Mouse (Mus musculus) kidney, postnatal 36 days (tissue): ENCODE measurements at regions not wholly inside any gene's neighbourhood (a gene's known extent, or its start where the extent isn't known, plus 50 kb on each side); places are given as distances from the start of the nearest gene placed in this dataset.
A peak's percentile ranks its signal among the peaks of the same experiment; 100 is the strongest.

Source experiments
- DNase-seq, 2 experiments: peaks; one replicate each; pipeline ENCODE4 v3.0.0; 2021 to 2022; ENCODE audit warnings: mixed read lengths in 2 of 2

DNA sequence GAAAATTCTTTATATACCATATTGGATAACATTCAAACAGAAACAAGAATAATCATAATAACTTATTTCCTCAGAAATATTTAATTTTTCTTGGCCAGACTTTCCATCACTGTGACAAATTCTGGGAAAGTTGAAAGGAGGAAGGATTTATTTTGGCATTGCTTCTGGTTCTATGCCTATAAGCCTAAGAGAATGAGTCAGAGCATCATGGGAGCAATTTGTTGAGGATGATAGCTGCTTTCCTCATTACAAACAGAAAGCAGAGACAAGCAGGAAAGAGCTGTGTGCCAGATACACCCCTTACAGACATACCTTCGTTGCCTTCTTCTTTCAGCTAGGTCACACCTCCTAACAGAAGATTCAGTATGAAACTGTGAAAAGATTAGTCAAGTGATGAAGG lies 115.3 kb downstream of the Rgs21 start:
- no peak for DNase-seq

DNA sequence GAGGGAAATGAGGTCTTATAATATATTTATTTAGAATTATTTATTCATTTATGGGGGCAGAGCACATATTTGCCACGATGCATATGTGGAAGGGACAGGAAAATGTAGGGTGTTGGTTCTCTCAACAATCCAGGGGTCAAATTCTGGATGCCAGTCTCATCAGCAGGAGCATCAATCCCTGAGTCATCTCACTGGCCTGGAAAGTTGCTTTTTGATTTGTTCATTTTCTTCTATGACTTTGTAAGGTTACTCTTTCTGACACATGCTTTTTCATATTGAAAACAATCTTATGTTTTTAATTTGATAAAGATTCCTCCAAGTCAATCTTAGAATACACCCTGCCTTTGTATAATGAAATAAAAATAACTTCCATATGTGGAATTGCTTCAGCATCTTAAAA lies 115.7 kb downstream of the Rgs21 start:
- no peak for DNase-seq

DNA sequence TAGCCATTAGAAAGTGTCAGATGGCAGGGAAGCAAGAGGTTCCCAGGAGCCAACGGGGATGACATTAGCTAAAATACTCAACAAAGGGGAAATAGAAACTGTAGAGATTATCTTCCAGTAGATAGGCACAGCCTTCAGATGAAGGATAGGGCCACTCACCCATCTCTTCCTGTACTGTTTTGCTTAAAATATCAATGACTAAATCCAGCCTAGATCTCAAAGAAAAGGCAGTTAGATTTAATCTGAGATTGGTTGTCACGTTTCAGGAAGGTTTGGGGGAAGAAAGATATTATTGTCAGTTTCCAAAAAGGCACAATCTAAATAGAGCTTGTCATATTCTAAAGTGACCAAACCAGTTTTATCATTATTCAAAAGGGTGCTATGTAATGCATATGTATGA lies 130.8 kb downstream of the Rgs21 start:
- DNase-seq, result no peak

DNA sequence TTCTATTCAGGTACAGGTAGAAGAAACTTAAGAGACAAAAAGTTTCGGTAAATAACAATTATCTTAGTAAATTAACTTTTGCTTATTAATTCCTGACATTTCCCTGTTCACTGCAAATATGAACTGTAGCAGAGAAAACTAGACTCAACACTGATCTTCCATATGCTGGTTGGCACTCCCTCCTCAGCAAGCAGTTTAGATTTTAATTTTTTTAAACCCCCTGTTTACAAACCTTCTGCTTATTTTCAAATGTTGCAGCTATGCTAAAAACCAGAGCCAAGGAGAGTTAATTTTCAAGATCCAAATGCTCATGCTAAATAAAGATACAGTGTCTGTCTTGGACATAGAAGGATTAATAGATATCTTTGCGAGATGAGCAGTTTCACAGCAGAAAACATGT lies 134.7 kb downstream of the Rgs21 start:
- DNase-seq, result no peak

DNA sequence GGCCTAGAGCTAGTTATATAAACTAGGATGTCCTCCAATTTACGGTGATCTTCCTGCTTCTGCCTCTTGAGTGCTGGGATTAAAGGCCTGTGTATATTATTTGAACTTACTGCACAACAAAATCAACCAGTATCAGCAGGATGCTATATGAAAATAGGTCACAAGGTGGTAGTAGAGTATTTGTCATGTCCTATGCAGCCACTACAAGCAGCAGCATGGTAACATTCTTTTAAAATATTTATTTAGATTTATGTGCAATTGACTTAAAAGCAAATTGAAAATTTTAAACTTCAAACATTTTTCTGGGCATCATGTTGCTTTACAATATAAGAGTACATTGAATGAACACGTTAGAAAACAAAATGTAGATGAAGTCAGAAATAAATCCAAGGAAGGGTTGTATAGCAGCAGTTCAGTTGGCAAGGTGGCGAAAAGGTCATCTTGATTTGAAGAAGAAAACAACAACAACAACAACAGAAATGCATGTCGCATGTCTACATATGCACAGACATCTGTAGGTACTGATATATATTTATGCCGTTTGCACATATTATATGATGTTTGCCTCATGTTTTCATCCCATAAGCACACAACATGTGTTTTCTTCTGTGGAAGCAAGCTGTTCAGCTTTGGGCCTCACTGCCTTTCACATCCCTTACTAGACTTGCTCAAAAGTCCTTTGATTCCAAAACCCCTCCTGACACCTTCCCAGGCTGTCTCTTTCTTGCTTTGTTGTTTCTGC lies 135.8 kb downstream of the Rgs21 start:
- no peak for DNase-seq

DNA sequence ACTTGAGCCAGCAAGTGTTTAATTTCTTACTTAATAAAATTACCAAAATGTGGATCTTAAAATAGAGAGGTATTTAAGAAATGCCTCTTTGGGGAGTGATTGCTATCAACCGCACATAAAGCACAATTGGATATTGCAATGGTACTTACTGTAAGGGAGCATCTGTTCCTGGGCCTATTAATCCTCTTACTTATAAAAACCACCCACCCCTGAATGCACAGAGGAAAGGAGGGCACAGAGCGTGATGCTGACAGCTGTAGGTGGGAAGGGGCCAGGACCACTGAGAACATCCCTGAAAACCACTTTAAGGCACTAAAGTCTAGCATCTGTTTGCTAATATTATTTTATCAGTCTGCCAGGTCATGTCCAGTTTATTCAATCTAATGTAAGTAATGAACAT lies 146.1 kb downstream of the Rgs21 start:
- DNase-seq, result no peak

DNA sequence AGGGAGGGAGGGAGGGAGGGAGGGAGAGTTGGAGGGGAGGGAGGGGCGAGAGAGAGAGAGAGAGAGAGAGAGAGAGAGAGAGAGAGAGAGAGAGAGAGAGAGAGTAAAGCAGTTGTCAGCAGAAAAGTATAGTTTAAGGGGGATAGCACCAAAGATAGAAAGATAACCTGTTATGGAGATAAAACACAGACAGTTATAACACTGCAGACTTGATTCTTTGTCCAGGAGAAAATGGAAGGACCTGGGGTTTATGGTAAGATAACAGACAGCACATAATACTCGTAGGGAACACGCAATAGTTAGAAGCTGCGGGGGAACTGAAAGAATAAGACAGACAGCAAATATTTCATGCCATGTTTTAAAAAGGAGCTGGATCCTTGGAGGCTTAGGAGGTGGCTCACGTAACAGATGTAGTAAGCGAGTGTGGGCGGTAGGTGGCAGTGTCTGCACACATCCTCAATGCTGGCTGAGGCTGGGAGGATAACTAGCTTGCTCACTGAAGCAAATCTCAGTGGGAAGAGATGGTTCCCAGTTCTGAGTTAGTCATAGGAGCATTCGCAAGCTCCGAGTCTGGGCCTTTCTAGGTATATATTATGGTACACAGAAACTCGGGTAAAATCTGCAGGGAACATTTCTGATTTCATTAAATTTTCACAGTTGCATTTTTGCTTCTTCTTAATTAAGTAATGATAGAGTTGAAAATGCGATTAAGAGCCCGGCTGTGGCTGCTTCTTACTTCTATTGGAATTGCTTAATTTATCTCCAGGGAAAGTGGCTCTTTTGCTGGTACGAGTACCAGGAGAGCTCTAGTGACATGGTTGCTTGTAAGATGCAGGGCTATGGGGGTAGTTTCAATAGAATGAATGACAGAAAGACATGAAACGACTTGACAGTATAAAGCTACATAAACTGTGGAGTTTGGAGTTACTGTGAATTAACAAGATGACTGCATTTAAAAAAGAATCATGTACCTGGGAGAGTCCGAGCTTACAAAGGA lies 157.6 kb upstream of the Rgs1 start:
- peak; percentile 53 to 84 for DNase-seq

DNA sequence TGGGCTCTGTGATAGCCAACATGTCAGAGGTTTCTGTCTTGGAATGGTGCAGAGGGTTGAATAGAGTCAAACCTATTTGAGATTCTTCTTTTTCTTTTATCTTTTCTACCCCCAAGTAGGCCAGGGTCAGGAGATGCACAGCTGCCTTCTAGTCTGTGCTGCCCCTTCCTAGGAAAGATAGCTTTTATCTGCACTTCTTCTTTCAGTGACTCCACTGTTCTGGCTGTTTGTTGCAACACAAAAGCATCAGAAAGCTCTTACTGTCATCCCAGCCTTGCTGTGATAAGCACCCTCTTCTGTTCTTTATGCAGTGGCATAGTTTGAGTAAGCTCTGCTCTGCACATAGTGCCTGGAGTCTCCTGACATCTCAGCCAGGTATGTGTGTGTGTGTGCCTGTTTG lies 156.7 kb upstream of the Rgs1 start:
- no peak for DNase-seq

DNA sequence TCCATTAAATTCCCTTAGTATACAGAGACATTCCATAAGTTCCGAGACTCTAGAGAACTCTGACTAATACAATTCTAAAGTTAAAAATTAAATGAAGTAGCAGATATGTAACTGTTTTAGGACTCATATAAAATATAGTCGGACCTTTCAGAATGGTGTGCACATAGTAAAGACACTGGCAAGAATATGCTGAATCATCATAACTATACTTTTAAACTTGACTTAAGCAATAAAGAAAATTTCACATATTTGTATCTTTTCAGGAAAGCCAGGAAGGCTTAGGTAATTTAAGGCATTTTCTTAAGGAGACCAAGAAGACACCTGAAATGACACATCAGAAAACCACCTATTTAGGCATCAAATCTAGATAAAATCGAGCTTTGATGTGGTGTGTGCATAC lies 156.0 kb upstream of the Rgs1 start:
- no peak for DNase-seq

DNA sequence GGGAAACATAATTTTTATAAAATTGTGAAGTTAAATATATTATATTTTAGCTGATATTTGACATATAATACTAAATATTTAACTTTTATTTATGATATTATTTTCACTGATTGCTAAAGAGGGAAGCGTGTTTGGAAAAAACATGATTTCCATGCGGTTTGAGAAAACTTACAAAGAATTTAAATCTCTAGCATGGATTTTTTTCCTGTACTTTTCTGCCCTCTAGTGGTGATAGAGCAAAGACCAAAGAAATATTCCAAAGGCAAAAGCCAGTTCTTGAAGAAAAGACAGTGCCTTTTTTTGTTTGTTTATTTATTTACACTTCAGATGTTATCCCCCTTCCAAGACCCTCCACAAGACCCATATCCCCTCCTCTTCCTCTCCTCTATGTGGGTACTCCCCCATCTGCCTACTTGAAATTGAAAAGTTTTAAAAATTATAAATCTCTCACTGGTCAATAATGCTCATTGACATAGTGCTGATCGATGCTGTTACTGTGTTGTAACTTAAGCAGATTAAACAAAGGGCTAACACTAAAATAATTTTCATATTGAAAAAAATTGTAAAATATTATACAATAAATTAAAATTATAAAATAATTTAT lies 131.1 kb upstream of the Rgs1 start:
- peak in 1 of 2 experiments; percentile 3 for DNase-seq

DNA sequence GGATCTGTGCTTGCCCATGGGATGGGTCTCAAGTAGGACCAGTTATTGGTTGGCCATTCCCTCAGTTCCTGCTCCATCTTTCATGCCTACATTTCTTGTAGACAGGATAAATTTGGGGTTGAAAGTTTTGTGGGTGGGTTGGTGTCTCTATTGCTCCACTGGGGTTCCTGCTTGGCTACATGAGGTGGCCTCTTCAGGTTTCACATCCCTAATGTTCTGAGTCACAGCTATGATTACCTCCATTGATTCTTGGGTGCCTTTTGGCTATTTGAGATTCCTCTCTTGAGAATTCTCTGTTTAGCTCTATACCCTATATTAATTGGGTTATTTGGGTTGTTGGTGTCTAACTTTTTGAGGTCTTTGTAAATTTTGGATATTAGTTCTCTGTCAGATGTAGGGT lies 125.1 kb upstream of the Rgs1 start:
- no peak for DNase-seq

DNA sequence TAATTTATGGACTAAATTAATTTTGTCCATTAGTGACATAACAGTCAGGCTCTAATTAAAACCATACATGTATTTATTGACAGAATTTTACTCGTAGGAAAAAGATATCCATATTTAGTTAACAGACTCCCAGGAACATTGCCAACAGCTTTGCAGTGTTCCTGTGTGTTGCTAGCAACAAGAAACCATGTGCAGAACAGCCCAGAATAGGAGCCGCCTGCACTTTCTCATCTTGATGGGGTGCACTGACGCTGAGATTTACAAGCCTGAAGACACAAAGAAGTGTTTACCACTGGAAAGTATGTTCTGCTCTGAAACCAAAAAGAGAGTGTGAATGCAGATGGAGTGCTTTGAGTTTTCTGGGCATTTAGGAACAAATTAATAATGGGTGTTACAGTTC lies 118.5 kb upstream of the Rgs1 start:
- DNase-seq, result peak in 1 of 2 experiments; percentile 5

DNA sequence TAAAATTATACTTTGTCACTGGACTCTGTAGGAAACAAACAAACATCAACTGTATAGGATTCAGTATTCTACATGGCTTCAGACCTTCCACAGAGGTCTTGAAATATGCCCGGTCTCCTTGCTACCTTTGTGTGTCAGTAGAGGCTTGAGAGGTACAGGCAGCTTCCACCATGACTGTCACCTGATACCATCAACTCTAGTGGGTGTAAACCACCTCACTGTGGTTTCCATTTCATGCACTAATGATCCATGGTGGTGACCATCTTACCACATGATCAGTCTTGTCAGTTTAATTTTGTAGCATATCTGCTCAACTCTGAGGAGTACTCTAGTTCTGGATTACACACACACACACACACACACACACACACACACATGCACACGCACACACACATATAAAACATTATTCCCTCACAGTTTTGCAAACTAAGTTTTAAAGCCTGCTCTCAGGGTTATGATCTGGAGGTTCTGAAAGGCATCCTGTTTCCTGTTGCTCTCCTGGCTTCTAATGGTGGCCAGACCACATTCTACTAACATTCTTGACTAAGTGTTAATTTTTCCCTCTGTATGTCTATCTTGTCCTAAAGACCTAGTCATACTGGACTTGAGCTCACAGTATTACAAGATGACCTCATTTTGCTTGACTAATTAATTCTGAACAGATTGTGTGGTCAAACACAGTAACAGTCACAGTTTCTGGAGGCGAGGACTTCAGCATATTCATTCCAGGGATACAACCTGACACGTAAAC lies 106.7 kb upstream of the Rgs1 start:
- DNase-seq, result no peak

DNA sequence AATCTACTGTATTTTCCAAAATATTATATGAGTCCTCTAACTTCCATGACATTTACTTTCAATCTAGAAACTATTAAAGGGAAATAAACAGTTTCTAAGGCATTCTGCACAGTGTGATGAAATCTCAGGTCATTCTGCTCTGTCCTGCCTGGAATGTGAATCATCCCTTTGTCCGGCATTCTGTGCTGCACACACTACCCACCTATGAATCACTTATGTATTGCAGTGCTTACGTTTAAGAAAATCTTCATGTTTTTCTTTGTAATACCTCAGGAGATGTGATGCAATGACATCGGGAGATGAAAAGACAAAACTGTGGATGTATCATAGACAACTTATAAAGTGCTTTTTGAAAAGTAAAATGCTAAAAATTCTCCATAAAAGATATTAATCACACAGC lies 106.0 kb upstream of the Rgs1 start:
- no peak for DNase-seq

DNA sequence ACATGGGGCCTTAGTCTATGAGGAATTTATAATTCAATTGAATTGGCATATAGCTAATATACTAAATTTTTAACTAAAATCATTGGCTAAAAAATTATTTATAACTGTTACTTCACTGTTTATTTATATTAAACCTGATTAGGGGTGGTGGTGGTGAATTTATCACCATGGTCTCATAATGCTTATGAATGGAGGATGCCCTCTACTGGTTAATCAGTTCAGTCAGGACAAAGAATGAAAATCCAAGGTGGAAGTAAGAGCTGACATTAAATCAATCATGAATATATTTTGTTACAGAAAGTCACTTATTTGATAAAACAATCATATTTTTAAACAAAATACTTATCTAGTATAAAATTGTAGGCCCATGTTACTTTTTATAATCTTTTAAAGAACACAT lies 104.3 kb upstream of the Rgs1 start:
- DNase-seq, result no peak

DNA sequence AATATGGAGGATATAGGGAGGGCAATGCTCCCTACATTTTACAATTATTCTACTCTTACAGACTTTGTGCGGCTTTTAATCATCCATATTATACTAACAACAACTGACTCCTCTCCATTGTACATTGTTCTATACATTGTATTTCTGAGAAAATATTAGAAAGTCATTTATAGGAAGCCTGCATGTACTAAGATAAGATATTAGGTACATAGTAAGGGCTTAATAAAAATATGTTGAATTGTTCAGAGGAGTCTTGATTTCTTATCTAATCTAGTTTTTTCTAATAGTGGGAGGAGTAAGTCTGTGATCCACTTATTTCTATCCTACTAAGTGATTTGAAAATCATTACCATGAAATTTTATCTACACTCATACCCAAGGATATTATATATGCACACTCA lies 94.8 kb upstream of the Rgs1 start:
- no peak for DNase-seq

DNA sequence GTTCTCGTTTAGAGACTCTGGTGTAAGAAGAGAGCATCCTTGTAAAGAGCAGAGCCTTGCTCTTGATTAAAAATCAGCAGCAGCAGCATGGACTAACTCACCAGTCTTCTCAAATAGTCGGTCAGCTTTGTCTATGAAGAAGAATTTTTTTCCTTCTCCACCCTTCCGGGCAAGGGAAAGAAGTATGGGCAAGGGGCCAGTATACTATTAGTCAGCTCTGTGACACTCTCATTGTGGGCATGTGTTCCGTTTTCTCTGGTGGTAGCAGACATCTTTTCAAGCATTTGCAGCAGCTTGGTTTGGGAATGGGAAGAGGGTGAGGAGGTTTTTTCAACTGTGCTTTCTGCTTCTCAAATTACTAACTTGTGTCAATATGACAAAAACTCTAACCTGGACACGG lies 94.3 kb upstream of the Rgs1 start:
- DNase-seq, result no peak

DNA sequence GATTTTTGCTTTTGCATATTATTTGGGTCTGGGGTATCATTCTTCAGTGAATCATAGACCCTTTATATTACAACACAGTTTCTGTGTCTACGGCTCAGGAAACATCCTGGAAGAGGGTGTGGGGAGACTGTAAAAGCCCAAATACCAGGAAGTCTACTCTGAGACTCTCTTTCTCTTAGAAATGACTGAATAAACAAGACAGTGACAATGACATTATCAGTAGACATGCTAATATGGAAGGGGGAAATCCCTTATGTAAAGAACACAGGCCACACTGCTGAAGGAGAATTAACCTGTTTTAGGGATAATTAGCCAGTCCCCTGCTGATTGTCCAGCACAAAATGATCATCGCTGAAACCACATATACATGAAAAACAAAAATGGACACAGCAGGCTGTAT lies 88.5 kb upstream of the Rgs1 start:
- DNase-seq, result no peak

DNA sequence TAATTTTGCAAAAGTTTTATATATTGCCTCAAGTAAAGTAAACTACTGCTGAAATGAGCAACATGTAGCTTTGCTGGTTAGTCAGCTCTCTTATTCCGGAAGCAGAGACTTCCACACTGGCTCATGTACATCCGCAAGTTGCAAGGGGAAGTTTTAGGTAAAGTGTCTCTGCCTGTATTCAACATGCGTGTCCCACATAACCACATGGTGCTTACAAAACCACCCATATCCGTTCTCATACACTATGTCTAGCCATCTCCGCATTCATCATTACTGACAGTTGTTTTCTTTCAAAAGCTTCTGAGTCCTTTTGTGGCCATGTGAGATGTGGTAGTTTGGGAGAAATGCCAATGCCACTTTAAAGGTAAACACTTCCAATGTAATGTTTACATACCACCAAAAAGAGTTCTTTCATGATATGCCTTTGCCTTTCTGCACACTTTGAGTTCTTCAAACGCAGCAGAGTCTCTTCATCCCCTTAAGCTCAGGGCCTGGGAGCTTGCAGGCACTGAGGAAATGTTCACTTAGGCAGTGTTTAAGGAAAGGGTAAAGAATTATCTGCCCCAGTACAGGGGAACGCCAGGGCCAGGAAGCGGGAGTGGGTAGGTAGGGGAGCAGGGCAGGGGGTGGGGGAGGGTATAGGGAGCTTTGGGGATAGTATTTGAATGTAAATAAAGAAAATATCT lies 81.5 kb upstream of the Rgs1 start:
- no peak for DNase-seq

DNA sequence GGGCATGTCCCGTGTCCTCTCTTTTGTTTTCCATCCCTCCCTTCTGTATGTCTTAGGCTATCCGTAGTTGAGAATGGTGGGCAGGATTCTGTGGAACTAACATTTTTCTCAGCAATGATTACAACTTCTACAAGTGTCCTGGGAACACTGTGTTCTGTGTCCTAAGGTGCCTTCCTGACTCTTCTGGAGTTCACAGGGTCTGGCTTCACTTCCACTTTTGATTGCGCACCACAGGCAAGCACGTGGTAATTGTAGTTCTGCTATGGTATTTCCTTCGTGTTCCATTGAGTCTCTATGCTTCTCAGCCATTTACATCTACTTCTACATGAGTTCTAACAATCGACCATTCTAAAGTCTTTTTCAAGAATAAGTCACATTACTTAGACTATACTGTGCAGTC lies 70.4 kb upstream of the Rgs1 start:
- peak; percentile 4 to 5 for DNase-seq

DNA sequence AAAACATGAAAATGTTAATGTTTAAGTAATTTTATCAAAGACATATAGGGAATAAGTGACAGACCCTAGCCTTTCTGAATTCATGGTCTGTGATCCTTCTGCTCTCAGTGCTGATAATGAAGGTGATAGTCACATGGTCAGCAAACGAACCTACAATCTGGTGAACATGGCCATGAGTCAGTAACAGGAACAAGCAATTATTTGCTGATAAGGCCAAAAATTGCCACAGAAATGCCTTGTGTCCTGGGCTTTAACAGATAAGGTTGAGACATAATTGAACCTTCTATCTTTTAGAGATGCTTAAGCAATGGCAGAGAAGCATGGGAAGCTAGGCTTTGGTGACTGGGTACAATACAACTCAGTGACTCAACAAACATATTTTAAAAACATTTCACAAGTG lies 69.2 kb upstream of the Rgs1 start:
- no peak for DNase-seq

DNA sequence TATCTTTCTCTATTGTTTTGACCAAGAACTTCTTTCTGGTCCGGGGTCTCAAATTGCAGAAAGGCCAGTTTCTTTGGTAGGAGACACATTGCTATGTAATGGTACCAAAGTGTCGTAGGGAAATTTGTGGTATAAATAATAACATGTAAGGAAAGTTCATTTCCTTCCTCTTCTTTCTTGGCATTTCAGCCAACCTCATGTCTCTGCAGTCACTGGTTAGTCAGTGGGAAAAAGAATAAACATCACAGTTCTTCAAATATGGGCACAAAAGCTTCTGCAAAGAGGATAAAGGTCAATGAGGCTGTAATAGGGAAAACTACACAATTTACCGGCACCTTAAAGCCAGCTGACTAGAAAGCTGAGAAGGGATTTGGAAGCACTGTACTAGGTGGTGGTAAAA lies 68.5 kb upstream of the Rgs1 start:
- no peak for DNase-seq
